Mouse (Mus musculus) liver, adult 2 months (tissue): ENCODE results near the gene 9230112D13Rik.

Experiments used
- CTCF ChIP-seq: fragments of 200-500 bp; IDR thresholded peaks from 2 replicates; pipeline ENCODE4 v1.5.1; 2011; ENCODE audit warnings: low read depth, low read length, control low read depth
- POLR2A ChIP-seq: fragments of 200-500 bp; IDR thresholded peaks from 2 replicates; pipeline ENCODE4 v1.6.1; 2011; ENCODE audit warnings: low read length, control low read depth; ENCODE audit not compliant: insufficient read depth; ENCODE audit errors: extremely low read depth

GRCm38 (mm10) chr14:34514120-34514519 is 8.5 kb downstream of the 9230112D13Rik start:
- peak; percentile 37 for TF ChIP-seq CTCF
- TF ChIP-seq POLR2A, result no peak
